Mouse (Mus musculus) urinary bladder, postnatal 10 days (tissue): Measurements from ENCODE around the gene Tmem80.

Experiments used
- DNase-seq: peaks from one replicate; pipeline ENCODE4 v3.0.0; 2022; ENCODE audit warnings: low spot score

Tmem80 gene

GRCm38 (mm10) chr7:141361510-141361909, 34.0 kb downstream of the Tmem80 start:
- no peak for DNase-seq

- no peak for DNase-seq
These were observed 35.7 kb downstream of the Tmem80 start for GRCm38 (mm10) chr7:141363106-141363751.

GRCm38 (mm10) chr7:141363752-141364125, 36.2 kb downstream of the Tmem80 start:
- no peak for DNase-seq

- no peak for DNase-seq
These were observed 37.0 kb downstream of the Tmem80 start for GRCm38 (mm10) chr7:141364349-141365048.

GRCm38 (mm10) chr7:141365049-141365445, 37.5 kb downstream of the Tmem80 start:
- DNase-seq: no peak

GRCm38 (mm10) chr7:141367358-141367757, 39.8 kb downstream of the Tmem80 start:
- no peak for DNase-seq

GRCm38 (mm10) chr7:141369918-141370317, 42.4 kb downstream of the Tmem80 start:
- DNase-seq: no peak

- DNase-seq: no peak
These were observed 44.5 kb downstream of the Tmem80 start for GRCm38 (mm10) chr7:141371942-141372595.

GRCm38 (mm10) chr7:141373611-141374010, 46.1 kb downstream of the Tmem80 start:
- DNase-seq: no peak

- no peak for DNase-seq
These were observed 46.9 kb downstream of the Tmem80 start for GRCm38 (mm10) chr7:141374399-141374798.

- DNase-seq: no peak
These were observed 52.0 kb downstream of the Tmem80 start for GRCm38 (mm10) chr7:141379584-141379983.

- DNase-seq: no peak
These were observed 53.7 kb downstream of the Tmem80 start for GRCm38 (mm10) chr7:141381068-141381835.
